Mouse (Mus musculus) R1 (cell line): ENCODE measurements at regions not wholly inside any gene's neighbourhood (a gene's known extent, or its start where the extent isn't known, plus 50 kb on each side); places are given as distances from the start of the nearest gene placed in this dataset.

Experiments
- DNase-seq: peaks from one replicate; pipeline ENCODE4 v3.0.0-alpha.2; 2018; ENCODE audit warnings: low read depth, low spot score

DNA sequence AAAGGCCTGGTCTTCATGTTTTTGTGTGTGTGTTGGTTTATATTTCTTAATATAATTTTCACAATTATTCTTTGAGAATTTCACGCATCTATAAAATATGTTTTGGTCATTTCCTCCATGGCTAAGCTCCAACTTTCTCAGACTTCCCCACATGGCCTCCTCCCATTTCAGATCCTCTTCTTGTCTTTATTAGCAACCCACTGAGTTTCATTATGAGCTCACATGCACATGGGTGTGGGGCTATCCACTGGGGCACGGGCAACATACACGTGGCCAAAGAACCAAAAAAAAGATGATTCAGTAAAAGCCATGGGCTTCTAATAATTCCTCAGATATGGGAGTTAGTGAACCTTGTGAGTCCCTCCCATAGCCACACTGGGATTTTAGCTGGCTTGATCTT, 50.1 kb upstream of the Mpp6 start:
- DNase-seq, result no peak
